Mouse (Mus musculus) kidney, postnatal 0 days (tissue): ENCODE measurements around the gene Txnrd1. TPM values are rescaled to one million over a fixed set of nuclear protein-coding genes. Genes with fewer than 3 reads are reported as not detected.

Experiments used
- ATAC-seq: fragments of 200-750 bp; cut with Nextera tagmentation; replicated peaks from 2 replicates; pipeline ENCODE4 v1.8.0; 2017; ENCODE audit warnings: low read depth, moderate number of reproducible peaks, moderate TSS enrichment, moderate library complexity; ENCODE audit not compliant: low FRiP score
- DNase-seq: peaks from one replicate; pipeline ENCODE4 v3.0.0-alpha.2; 2016; ENCODE audit warnings: low spot score
- H3K27ac ChIP-seq: fragments of 300-500 bp; sonication (generic); 2 replicates; pipeline ENCODE4 v1.5.1; 2014; ENCODE audit warnings: mild to moderate bottlenecking
- H3K27me3 ChIP-seq: fragments of 300-500 bp; sonication (generic); 2 replicates; pipeline ENCODE4 v1.6.1; 2014; ENCODE audit warnings: low read length, mixed read lengths; ENCODE audit not compliant: insufficient read depth
- H3K36me3 ChIP-seq: fragments of 300-500 bp; sonication (generic); 2 replicates; pipeline ENCODE4 v1.6.1; 2014; ENCODE audit warnings: low read length, mixed read lengths; ENCODE audit not compliant: insufficient read depth
- H3K4me1 ChIP-seq: fragments of 300-500 bp; sonication (generic); replicated peaks from 2 replicates; pipeline ENCODE4 v1.6.1; 2014; ENCODE audit warnings: antibody characterized with exemption, low read length, mixed read lengths; ENCODE audit not compliant: insufficient read depth
- H3K4me2 ChIP-seq: fragments of 300-500 bp; sonication (generic); 2 replicates; pipeline ENCODE4 v1.6.1; 2014; ENCODE audit warnings: mild to moderate bottlenecking, low read length, moderate library complexity, mixed read lengths
- H3K4me3 ChIP-seq: fragments of 300-500 bp; sonication (generic); replicated peaks from 2 replicates; pipeline ENCODE4 v1.5.1; 2014; ENCODE audit warnings: low read depth, low read length
- H3K9ac ChIP-seq: fragments of 300-500 bp; sonication (generic); 2 replicates; pipeline ENCODE4 v1.6.1; 2014; ENCODE audit warnings: low read depth, low read length
- H3K9me3 ChIP-seq: fragments of 300-500 bp; sonication (generic); replicated peaks from 2 replicates; pipeline ENCODE4 v1.6.1; 2016; ENCODE audit warnings: low read length, inconsistent platforms, mixed read lengths
- CTCF ChIP-seq: IDR thresholded peaks from 2 replicates; pipeline ENCODE4 v1.5.1; 2016; ENCODE audit warnings: antibody characterized with exemption, low read depth, mild to moderate bottlenecking, moderate library complexity
- WGBS: fragments of 180-500 bp; shearing (Covaris S2); extraction: QIAGEN DNeasy Blood & Tissue Kit; methylation state at CpG from one replicate; pipeline ENCODE4 v1.1.7; 2014; 5-methylcytosine and 5-hydroxymethylcytosine counted together
- polyA plus RNA-seq: library from polyadenylated mRNA; unstranded; fragments of >200 nt; fragmentation: Nextera tagmentation; extraction: Ambion mirVana; gene quantifications from 2 replicates; pipeline ENCODE4 v1.2.1, GENCODE M21; 2015

The Txnrd1 gene
- polyA plus RNA-seq: 70.9 and 73.8 TPM in 2 replicates

DNA sequence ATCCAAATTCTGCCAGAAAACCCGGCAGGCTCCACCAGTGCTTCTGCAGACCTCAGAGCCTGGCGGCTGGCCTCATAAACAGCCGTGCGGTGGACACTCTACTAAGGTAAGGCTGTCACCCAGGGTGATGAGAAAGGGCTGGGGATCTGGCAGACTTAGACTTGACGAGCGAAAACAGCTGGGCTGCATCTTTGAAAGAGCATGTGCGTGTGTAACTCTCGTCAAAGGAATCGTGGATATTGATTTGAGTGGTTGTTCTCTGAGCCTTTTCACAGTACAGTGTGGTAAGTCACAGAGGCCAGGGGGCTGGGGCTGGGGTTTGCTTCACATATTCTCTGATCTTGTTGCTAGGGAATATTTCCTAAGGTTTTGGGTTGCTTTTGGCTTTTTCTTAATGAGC lies at the start of gene Txnrd1:
Gene Txnrd1, plus strand, starts transcription at position 26 of the 400 bp plus-strand sequence.
- no peak within 1 kb of the TSS for H3K27ac ChIP-seq

GRCm38 (mm10) chr10:82789181-82789580 lies 44.6 kb upstream of the Txnrd1 start:
- no peaks in the 10 kb centered on the region for H3K36me3 ChIP-seq
- no peak for TF ChIP-seq CTCF
- no peak overlapping the region for H3K27ac ChIP-seq
- H3K4me2 ChIP-seq: no peak overlapping the region
- no peak overlapping the region for H3K9ac ChIP-seq
- no peaks in the 10 kb centered on the region for H3K9me3 ChIP-seq
- H3K4me3 ChIP-seq: no peak overlapping the region
- H3K4me1 ChIP-seq: no peaks in the 10 kb centered on the region
- no peaks in the 10 kb centered on the region for H3K27me3 ChIP-seq
- DNase-seq: no peak
- no peak for ATAC-seq

More for the DNA sequence above, at the start of gene Txnrd1:
- Histone ChIP-seq H3K4me1 (no peaks in the 10 kb centered on the region), H3K36me3 (no peaks in the 10 kb centered on the region), H3K27me3 (no peaks in the 10 kb centered on the region), H3K9me3 (no peaks in the 10 kb centered on the region), H3K4me2 (no peak within 1 kb of the TSS), H3K9ac (no peak within 1 kb of the TSS), H3K4me3 (no peak within 1 kb of the TSS)
- no peak for TF ChIP-seq CTCF
- DNase-seq: no peak
- no peak for ATAC-seq
- 26% methylated on average over 9 of the region's 9 CpGs for WGBS

DNA sequence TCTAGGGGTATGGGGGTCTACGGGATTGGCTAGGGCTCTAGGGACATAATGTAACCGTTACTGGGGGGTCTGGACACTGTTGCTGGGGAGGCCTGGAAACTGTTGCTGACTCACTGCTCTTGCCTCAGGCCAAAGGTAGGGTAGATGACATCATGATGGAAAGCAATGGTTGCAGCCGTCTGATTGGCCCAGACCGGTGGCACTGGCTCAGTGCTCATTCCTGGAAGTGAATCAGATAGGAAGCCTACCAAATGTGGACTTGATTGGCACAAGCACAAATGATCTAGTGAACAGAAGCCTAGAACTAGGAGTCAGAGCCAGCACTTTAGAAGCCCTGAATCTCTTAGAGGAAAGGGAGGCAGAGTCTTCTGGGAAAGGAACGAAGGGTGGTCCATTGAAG lies 43.2 kb upstream of the Txnrd1 start:
- H3K4me1 ChIP-seq: no peaks in the 10 kb centered on the region
- no peak overlapping the region for H3K4me2 ChIP-seq
- no peaks in the 10 kb centered on the region for H3K36me3 ChIP-seq
- no peak overlapping the region for H3K27ac ChIP-seq
- H3K9me3 ChIP-seq: no peaks in the 10 kb centered on the region
- no peak for TF ChIP-seq CTCF
- DNase-seq: no peak
- WGBS: 90% methylated on average over 5 of the region's 5 CpGs
- no peak for ATAC-seq
- H3K4me3 ChIP-seq: no peak overlapping the region
- H3K27me3 ChIP-seq: no peaks in the 10 kb centered on the region
- H3K9ac ChIP-seq: no peak overlapping the region

DNA sequence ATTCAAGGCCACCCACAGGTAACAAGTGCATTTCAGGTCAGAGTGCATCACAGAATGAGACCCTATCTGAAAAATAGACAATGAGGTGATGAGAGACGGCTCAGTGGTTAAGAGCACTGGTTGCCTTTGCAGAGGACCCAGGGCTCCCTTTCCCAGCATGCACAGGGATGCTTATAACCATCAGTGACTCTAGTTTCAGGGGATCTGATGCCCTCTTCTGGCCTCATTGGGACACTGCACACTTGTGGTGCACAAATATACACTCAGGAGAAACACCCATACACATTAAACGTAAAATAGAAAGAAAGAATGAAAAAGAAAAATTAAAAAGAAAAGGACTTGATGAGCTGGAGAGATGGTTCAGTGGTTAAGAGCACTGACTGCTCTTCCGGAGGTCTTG lies 42.0 kb upstream of the Txnrd1 start:
- Histone ChIP-seq H3K4me3 (no peak overlapping the region), H3K9me3 (no peaks in the 10 kb centered on the region), H3K4me2 (no peak overlapping the region), H3K9ac (no peak overlapping the region), H3K4me1 (no peaks in the 10 kb centered on the region), H3K36me3 (no peaks in the 10 kb centered on the region), H3K27me3 (no peaks in the 10 kb centered on the region), H3K27ac (no peak overlapping the region)
- 92% methylated on average over 3 of the region's 3 CpGs for WGBS
- DNase-seq: no peak
- no peak for ATAC-seq
- no peak for TF ChIP-seq CTCF

GRCm38 (mm10) chr10:82792311-82792710 lies 41.4 kb upstream of the Txnrd1 start:
- no peak overlapping the region for H3K9ac ChIP-seq
- H3K4me1 ChIP-seq: no peaks in the 10 kb centered on the region
- H3K9me3 ChIP-seq: no peaks in the 10 kb centered on the region
- WGBS: 33% methylated on average over 2 of the region's 2 CpGs
- H3K4me3 ChIP-seq: no peak overlapping the region
- H3K27ac ChIP-seq: no peak overlapping the region
- no peaks in the 10 kb centered on the region for H3K27me3 ChIP-seq
- H3K4me2 ChIP-seq: no peak overlapping the region
- no peak for TF ChIP-seq CTCF
- ATAC-seq: no peak
- DNase-seq: no peak
- H3K36me3 ChIP-seq: no peaks in the 10 kb centered on the region

DNA sequence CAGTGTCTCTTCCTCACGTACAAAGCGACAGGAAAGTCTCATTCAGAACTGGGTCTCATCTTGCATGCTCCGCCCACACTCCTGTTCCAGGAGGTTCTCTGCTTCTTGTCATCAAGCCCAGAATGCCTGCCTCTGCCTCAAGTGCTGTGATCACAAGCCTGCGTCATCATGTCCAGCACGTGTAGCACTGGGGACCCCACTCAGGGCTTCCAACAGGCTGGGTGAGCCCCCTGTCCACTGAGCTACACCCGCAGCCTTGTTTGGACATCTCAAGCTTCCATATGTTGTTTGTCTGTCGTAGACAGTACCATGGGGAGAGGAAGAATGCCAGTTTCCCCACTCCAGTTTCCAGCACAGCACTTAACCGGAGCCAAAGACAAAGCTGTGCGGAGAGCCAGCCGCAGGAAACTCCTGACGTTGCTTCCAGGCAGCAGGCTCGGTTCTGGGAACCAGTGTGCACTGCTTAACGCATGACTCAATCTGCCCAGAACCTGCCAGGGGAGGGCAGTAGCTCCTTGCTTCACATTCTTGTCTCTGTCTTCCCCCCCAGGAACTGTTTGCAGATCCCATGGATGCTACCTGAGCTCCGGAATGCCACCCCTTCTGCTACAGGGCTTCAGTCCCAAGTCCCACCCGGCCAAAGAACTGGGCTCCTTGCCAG lies 38.5 kb upstream of the Txnrd1 start:
- 26% methylated on average over 15 of the region's 15 CpGs for WGBS
- H3K27ac ChIP-seq: no peak overlapping the region

DNA sequence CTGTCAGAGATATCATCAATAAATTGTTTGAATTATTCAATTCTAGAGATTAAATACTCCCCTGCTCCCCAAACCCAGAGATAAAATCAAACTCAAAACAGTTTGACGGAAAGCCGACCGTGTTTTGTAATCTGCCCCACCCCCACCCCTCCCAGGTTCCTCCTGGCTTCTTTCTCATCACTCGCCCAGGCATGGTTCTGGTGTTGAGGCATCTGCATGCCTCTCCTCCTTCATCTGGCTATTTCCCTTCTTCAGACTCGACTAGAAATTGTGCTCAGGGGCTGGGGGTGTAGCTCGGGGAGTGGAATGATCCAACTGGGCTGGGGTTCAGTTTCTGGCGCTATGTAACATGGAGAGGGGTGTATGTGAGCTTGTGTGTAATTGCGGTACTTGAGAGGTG lies 38.0 kb upstream of the Txnrd1 start:
- no peak for ATAC-seq
- H3K9ac ChIP-seq: no peak overlapping the region
- no peaks in the 10 kb centered on the region for H3K4me1 ChIP-seq
- H3K27ac ChIP-seq: no peak overlapping the region
- 38% methylated on average over 8 of the region's 8 CpGs for WGBS
- no peak for TF ChIP-seq CTCF
- H3K36me3 ChIP-seq: no peaks in the 10 kb centered on the region
- H3K4me3 ChIP-seq: no peak overlapping the region
- no peak for DNase-seq
- no peaks in the 10 kb centered on the region for H3K27me3 ChIP-seq
- H3K4me2 ChIP-seq: peak overlapping the region; percentile 33
- no peaks in the 10 kb centered on the region for H3K9me3 ChIP-seq

More for the DNA sequence above, 38.5 kb upstream of the Txnrd1 start:
- H3K36me3 ChIP-seq: no peaks in the 10 kb centered on the region
- no peak overlapping the region for H3K9ac ChIP-seq
- H3K27me3 ChIP-seq: no peaks in the 10 kb centered on the region
- peak; percentile 44; the same call in 1 of the 2 replicates for ATAC-seq
- no peaks in the 10 kb centered on the region for H3K4me1 ChIP-seq
- H3K4me2 ChIP-seq: peak overlapping the region; percentile 33
- no peaks in the 10 kb centered on the region for H3K9me3 ChIP-seq
- no peak overlapping the region for H3K4me3 ChIP-seq
- peak; percentile 55 for DNase-seq
- peak; percentile 65 for TF ChIP-seq CTCF
